Mouse (Mus musculus) megakaryocyte, embryonic 14.5 days (primary cell): ENCODE results near the gene Cd300lf. TPM values are rescaled to one million over a fixed set of nuclear protein-coding genes. Genes with fewer than 3 reads are reported as not detected.
A peak's percentile ranks its signal among the peaks of the same experiment; 100 is the strongest.

Source experiments
- H3K27me3 ChIP-seq: replicated peaks from 2 replicates; pipeline ENCODE3; 2012; ENCODE audit warnings: inconsistent platforms
- H3K36me3 ChIP-seq: replicated peaks from 2 replicates; pipeline ENCODE3; 2012; ENCODE audit warnings: low read length, inconsistent platforms, mixed read lengths
- H3K4me1 ChIP-seq: 2 replicates; pipeline ENCODE4 v1.6.1; 2012; ENCODE audit warnings: inconsistent platforms
- H3K4me3 ChIP-seq: replicated peaks from 2 replicates; pipeline ENCODE3; 2012; ENCODE audit warnings: moderate library complexity, mild to moderate bottlenecking, inconsistent platforms
- H3K9me3 ChIP-seq: 2 replicates; pipeline ENCODE4 v1.6.1; 2012; ENCODE audit warnings: inconsistent platforms
- FLI1 ChIP-seq: IDR thresholded peaks from 2 replicates; pipeline ENCODE4 v1.6.1; 2012; ENCODE audit warnings: low read length, inconsistent platforms, mixed read lengths
- GATA1 ChIP-seq: IDR thresholded peaks from 3 replicates; pipeline ENCODE4 v1.6.1; 2012; ENCODE audit warnings: mixed read lengths, low read length, inconsistent platforms, borderline replicate concordance
- polyA plus RNA-seq: library from polyadenylated mRNA; stranded (reverse); fragments of >175 nt; gene quantifications from 2 replicates; pipeline ENCODE4 v1.2.3, GENCODE M21; 2012; ENCODE audit warnings: low replicate concordance; ENCODE audit not compliant: insufficient read depth

Cd300lf gene
- polyA plus RNA-seq, 1 experiment = 3.4 TPM

- Histone ChIP-seq H3K36me3 (no peaks in the 10 kb centered on the region), H3K4me3 (no peak overlapping the region), H3K9me3 (no peaks in the 10 kb centered on the region), H3K4me1 (peaks cover 10% of the 10 kb centered on the region), H3K27me3 (peaks cover 34% of the 10 kb centered on the region)
- TF ChIP-seq GATA1 (no peak), FLI1 (no peak)
Observed at GRCm38 (mm10) chr11:115141970-115142369, 8.2 kb upstream of the Cd300lf start.

- Histone ChIP-seq H3K36me3 (no peaks in the 10 kb centered on the region), H3K4me1 (peaks cover 27% of the 10 kb centered on the region), H3K9me3 (no peaks in the 10 kb centered on the region), H3K4me3 (no peak overlapping the region), H3K27me3 (peaks cover 18% of the 10 kb centered on the region)
- TF ChIP-seq FLI1 (no peak), GATA1 (no peak)
Observed at GRCm38 (mm10) chr11:115138597-115139262, 4.9 kb upstream of the Cd300lf start.

GRCm38 (mm10) chr11:115131768-115132381 is 1.9 kb downstream of the Cd300lf start:
- Histone ChIP-seq H3K9me3 (peaks cover 4% of the 10 kb centered on the region), H3K27me3 (peaks cover 18% of the 10 kb centered on the region), H3K36me3 (no peaks in the 10 kb centered on the region), H3K4me1 (peaks cover 32% of the 10 kb centered on the region), H3K4me3 (no peak overlapping the region)
- no peak for TF ChIP-seq GATA1
- no peak for TF ChIP-seq FLI1

GRCm38 (mm10) chr11:115129508-115130126 is 4.2 kb downstream of the Cd300lf start:
- Histone ChIP-seq H3K4me3 (no peak overlapping the region), H3K9me3 (peaks cover 10% of the 10 kb centered on the region), H3K4me1 (peaks cover 24% of the 10 kb centered on the region), H3K36me3 (no peaks in the 10 kb centered on the region), H3K27me3 (peaks cover 24% of the 10 kb centered on the region)
- TF ChIP-seq GATA1 = no peak
- no peak for TF ChIP-seq FLI1

GRCm38 (mm10) chr11:115128483-115128882 is 5.3 kb downstream of the Cd300lf start:
- no peak for TF ChIP-seq FLI1
- TF ChIP-seq GATA1 = no peak
- peaks cover 22% of the 10 kb centered on the region for H3K27me3 ChIP-seq
- H3K36me3 ChIP-seq = no peaks in the 10 kb centered on the region
- H3K4me3 ChIP-seq = no peak overlapping the region
- peaks cover 13% of the 10 kb centered on the region for H3K4me1 ChIP-seq
- peaks cover 15% of the 10 kb centered on the region for H3K9me3 ChIP-seq

- Histone ChIP-seq H3K27me3 (peaks cover 36% of the 10 kb centered on the region), H3K4me1 (peaks cover 30% of the 10 kb centered on the region), H3K36me3 (peaks cover 6% of the 10 kb centered on the region), H3K4me3 (peak overlapping the region; percentile 68), H3K9me3 (peaks cover 7% of the 10 kb centered on the region)
- no peak for TF ChIP-seq GATA1
- no peak for TF ChIP-seq FLI1
Observed at GRCm38 (mm10) chr11:115119409-115119808, 14.4 kb downstream of the Cd300lf start.

GRCm38 (mm10) chr11:115112196-115112595 is 21.6 kb downstream of the Cd300lf start:
- H3K36me3 ChIP-seq = peaks cover 3% of the 10 kb centered on the region
- H3K9me3 ChIP-seq = 0 out of 2 replicates have a peak, but pooled peaks cover 5% of the 10 kb centered on the region
- H3K4me3 ChIP-seq = no peak overlapping the region
- peaks cover 25% of the 10 kb centered on the region for H3K27me3 ChIP-seq
- no peak for TF ChIP-seq FLI1
- TF ChIP-seq GATA1 = no peak
- H3K4me1 ChIP-seq = peaks cover 13% of the 10 kb centered on the region

- H3K4me3 ChIP-seq = no peak overlapping the region
- H3K4me1 ChIP-seq = peaks cover 10% of the 10 kb centered on the region
- no peak for TF ChIP-seq GATA1
- TF ChIP-seq FLI1 = no peak
- H3K9me3 ChIP-seq = 0 out of 2 replicates have a peak, but pooled peaks cover 5% of the 10 kb centered on the region
- H3K36me3 ChIP-seq = no peaks in the 10 kb centered on the region
- H3K27me3 ChIP-seq = peaks cover 26% of the 10 kb centered on the region
Observed at GRCm38 (mm10) chr11:115110271-115110670, 23.5 kb downstream of the Cd300lf start.

GRCm38 (mm10) chr11:115108176-115108575 is 25.6 kb downstream of the Cd300lf start:
- TF ChIP-seq GATA1 = no peak
- TF ChIP-seq FLI1 = no peak
- H3K4me3 ChIP-seq = no peak overlapping the region
- no peaks in the 10 kb centered on the region for H3K36me3 ChIP-seq
- 0 out of 2 replicates have a peak, but pooled peaks cover 8% of the 10 kb centered on the region for H3K9me3 ChIP-seq
- peaks cover 10% of the 10 kb centered on the region; the same call in 1 of the 2 replicates for H3K4me1 ChIP-seq
- H3K27me3 ChIP-seq = peaks cover 34% of the 10 kb centered on the region

GRCm38 (mm10) chr11:115107403-115107916 is 26.3 kb downstream of the Cd300lf start:
- TF ChIP-seq FLI1 (no peak), GATA1 (no peak)
- Histone ChIP-seq H3K4me1 (peaks cover 10% of the 10 kb centered on the region; the same call in 1 of the 2 replicates), H3K4me3 (peak overlapping the region; percentile 77), H3K9me3 (0 out of 2 replicates have a peak, but pooled peaks cover 8% of the 10 kb centered on the region), H3K36me3 (no peaks in the 10 kb centered on the region), H3K27me3 (peaks cover 34% of the 10 kb centered on the region)
